Mouse (Mus musculus) spleen, adult 2 months (tissue): ENCODE measurements around the gene Disp2.

Experiments used
- CTCF ChIP-seq: fragments of 200-500 bp; IDR thresholded peaks from 2 replicates; pipeline ENCODE4 v1.5.1; 2011; ENCODE audit warnings: mild to moderate bottlenecking, inconsistent platforms; ENCODE audit not compliant: insufficient read depth, insufficient read length, insufficient replicate concordance; ENCODE audit errors: extremely low read depth
- POLR2A ChIP-seq: fragments of 200-500 bp; IDR thresholded peaks from 2 replicates; pipeline ENCODE4 v1.6.1; 2011; ENCODE audit warnings: low read depth, low read length, inconsistent platforms

DNA sequence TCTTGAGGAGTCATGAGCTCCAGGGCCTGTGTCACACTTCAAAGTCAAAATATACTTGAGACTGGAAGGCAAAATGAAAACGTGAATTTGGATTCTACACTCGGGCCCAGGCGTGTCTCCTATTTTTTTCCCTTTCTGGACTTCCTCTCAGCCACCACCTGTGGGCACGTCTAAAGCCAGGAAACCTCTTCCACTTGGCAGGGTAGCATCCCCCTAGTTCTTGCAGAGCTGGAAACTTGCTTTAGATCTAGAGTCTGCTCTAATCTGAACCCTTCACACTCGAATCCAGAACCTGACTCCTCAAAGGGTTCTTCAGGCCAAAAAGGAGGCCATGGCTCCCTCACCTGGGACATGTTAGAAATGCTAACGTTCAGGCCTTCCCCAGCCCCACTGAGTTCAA lies 24.1 kb upstream of the Disp2 start:
- TF ChIP-seq POLR2A (no peak), CTCF (no peak)
